Mouse (Mus musculus) heart, adult 8-10 months (tissue): ENCODE data around the gene Ppp1r1c. TPM values are rescaled to one million over a fixed set of nuclear protein-coding genes. Genes with fewer than 3 reads are reported as not detected.
A peak's percentile ranks its signal among the peaks of the same experiment; 100 is the strongest.
"Not testable (repeated sequence)": the region's sequence is repeated elsewhere in the genome, so short reads cannot be mapped to it uniquely, and the experiment has no call there.

Experiments
- DNase-seq: peaks from one replicate; pipeline ENCODE4 v3.0.0; 2022; ENCODE audit warnings: low spot score
- total RNA-seq, 4 experiments: library from RNA; stranded (reverse); gene quantifications; 2 replicates each; pipeline ENCODE4 v1.2.4; 2022

Ppp1r1c gene
- total RNA-seq, 4 experiments from 2014 or later = 0.44 to 2.7 (median 1.2) TPM

DNA sequence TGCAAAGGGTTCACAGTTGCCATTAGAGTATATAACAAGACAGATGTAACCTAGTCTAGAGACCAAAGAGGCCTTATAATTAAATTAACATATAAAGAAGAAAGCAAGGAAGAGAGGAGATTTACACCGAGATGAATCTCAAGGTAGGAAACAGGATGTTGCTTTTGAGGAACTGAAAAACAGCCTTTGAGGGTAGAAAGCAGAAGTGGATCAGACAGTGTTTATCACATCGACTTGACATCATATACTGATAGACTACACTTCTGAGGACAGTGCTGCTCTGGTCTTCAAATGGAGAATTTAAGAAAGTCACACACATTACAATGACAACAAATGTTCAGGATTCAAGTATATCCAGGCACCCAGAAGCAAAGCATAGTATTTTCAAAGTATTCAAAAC lies 34.4 kb downstream of the Ppp1r1c start:
- no peak for DNase-seq

DNA sequence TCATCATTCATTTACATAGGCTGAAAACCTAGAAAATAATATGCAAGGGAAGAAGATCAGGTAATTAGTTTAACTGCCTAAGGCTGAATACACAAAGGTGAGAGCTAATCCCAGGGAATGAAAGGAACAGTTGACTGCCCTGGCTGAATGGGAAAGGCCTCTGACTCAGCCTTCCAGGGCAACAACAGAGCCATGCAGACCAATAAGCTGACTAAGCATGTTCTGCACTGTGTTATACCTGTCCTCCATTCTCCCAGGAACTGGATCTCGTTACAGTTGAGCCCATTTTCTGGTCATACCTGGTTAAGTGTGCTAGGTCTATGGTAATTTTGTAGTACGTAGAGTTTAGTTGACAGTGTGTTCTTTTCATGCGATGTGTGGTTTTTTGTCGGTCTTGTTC lies 36.6 kb downstream of the Ppp1r1c start:
- no peak for DNase-seq

DNA sequence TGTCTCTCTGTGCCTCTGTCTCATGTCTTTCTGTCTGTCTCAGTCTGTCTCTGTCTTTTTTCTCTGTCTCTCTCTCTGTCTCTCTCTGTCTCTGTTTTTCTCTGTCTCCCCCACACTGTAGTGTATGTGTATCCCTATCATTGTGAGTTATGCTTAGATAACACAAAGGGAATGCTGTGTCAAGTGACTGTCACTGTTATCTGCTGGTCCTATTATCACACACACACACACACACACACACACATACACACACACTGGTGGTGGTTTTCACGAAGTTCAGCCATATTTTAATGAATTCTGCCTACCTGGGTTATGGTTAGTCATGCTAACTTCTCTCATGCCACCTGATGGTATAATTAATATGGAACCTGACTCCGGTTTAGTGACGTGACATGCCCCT lies 44.1 kb downstream of the Ppp1r1c start:
- DNase-seq = no peak

DNA sequence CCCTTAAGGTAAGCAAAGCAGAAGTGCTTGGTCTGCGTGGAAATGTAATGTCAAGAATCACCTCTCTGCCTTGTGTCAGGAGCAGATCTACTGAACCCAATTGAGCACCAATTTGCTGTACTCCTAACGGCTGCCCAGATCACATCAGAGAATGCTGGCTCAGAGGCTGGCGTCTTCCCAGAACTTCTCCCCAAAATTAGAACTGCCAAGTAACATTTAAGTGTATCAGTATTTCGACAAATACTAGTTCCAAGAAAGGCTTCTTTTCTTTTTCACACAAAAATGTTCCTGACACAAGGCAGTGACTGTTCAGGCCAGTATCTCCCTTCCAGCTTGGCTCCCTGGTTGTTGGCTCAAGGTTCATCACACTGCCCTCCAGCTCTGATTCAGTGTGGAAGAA lies 52.4 kb downstream of the Ppp1r1c start:
- DNase-seq = no peak

DNA sequence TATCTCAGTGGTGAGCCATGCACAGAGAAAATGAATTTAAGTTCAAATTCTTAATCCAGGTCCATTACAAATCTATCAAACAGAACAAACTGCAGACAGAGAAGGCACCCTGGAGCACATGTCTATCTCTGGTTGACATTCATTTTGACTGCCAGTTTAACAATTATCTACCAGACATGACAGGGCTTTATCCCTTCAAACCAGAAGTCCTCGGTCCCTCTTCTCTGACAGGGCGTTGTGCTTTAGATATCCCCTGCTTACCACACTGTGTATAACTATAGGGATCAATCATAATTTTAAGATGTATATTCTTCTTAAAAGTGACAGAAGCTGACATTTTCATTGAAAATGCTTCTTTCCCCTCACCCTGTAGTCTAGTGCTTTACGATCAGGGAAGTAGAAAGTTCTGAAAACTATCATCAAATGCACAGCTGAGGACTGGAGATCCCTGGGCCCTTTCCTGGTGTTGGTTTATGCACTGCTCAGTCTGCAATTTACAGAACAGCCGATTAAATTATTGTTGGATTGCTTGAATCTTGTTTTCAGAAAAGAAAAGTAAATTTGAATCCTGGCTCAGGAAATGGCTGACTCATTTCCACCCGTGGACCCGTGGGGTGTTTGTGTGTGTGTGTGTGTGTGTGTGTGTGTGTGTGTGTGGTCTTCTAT lies 55.3 kb downstream of the Ppp1r1c start:
- no peak for DNase-seq

DNA sequence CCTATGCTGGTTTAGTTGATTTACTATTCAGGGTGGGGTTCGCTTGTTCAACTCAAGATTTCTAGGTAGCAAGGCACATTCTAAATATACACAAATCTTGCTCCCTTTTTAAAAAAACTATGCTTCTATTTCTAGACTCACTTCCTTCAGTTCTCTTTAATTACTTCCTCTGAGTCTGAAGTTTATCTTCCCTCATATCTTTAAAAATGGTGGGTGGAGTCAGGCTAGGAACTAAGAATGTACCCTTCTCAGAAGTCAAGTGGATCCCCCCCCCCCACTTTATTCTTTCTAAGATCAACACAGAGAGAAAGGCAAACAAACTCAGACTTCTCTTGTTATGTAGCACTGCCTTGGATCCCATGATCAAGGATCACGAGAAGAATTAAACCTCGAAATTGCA lies 57.5 kb downstream of the Ppp1r1c start:
- no peak for DNase-seq

DNA sequence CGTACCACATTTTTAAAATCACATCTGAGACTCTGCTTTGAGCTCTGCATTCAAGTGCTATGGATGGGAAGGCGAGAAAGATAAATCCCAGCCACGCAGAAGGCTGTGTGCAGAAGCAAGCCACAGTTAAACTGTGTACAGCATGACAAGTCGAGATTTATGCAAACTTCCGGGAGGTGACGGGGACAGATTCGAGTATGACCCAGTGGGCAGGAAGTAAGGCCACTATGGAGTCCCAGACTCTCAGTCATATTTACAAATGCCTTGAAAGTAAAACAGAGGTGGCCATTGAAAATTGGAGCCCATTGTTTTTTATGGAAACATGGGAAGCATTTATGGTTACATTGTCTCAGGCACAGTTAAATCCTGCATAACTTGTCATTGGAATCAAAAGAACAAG lies 58.1 kb downstream of the Ppp1r1c start:
- DNase-seq = no peak

DNA sequence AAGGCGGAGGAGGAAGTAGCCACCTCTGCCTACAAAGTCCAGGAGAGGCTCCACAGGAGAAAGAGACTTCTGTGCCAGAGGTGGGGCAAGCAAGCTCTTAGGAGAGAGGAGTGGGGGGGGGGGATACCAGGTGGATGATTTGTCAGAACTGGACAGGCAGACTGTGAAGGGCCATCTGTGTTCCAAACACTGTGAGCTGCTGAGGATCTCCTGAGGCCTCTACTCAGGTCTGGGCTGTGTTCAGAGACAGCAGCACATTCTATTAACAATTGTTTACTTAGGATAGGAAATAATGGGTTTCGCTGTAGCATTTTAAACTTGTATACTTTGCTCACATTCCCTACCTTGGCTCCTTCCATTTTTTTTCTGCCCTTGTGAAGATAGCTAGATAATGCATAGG lies 61.0 kb downstream of the Ppp1r1c start:
- no peak for DNase-seq

DNA sequence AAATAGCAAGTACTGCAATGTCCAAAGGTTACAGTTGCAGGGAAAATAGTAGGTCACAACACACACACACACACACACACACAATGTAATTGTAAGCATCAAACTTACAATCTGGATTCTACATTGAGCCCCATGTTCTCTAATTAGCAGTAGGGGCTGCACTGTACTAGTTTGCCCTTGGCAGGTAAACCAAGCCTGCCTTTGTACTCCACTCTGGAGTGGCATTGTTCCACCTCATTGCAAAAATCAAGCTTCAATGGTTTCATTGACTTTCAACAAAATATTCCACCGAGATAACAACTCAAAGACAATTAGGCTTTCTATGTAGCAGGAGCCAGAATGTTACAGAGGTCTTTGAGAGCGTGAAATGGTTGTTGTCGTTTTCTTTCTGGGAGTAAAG lies 62.7 kb downstream of the Ppp1r1c start:
- no peak for DNase-seq

DNA sequence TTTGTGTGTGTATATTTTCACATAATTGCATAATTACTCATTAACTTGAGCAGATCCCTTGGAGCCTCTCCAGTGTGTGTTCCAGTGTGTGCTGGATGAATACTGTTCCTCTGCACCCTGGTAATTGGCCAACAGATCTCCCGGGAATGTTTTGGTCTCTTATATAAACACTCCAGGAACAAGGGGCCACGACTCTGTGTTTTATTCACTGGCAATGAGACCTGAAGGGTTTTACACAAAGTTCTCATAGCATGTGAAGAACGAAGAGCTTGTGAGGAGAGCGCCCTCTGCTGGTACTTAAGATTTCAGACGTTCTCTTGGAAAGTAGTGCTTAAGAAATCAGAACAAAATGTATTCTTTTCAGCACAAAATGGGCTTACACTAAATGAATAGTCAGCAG lies 66.8 kb downstream of the Ppp1r1c start:
- DNase-seq = peak; percentile 72

DNA sequence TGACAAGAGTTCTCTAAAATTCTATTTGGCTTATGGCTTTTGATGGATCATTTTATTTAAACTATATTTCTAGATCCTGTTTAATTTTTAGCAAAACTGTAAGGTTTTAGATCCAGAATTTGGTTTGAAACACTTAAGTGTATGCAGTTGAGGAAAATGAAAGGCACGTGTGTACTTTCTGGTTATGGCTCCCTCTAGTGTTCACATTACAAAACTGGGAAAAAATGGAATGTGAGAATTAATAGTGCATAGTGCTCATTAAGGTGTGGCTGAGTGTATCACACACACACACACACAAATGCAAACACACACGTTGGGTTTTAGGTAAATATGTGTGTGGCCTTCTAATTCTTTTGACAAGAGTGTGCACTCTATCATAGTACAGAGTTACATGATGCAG lies 70.2 kb downstream of the Ppp1r1c start:
- DNase-seq = no peak

DNA sequence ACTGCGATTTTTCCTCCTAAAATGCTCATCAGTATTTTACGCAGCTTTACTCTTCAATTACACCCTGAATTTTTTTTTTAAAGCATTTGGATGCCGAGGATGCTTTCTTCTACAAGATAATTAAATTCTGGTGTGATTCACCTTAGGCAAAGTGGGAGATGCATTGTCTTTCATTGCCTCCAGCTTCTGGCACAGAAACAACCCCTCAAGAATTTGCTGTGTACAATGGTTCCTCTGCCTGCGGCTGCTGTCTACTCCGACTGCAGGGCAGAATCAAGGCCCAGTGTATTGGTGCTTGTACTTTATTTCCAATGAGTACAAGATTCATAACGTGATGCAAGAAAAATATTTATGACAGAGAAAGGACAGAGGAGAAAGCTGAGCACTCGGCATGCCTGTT lies 73.2 kb downstream of the Ppp1r1c start:
- DNase-seq = no peak

DNA sequence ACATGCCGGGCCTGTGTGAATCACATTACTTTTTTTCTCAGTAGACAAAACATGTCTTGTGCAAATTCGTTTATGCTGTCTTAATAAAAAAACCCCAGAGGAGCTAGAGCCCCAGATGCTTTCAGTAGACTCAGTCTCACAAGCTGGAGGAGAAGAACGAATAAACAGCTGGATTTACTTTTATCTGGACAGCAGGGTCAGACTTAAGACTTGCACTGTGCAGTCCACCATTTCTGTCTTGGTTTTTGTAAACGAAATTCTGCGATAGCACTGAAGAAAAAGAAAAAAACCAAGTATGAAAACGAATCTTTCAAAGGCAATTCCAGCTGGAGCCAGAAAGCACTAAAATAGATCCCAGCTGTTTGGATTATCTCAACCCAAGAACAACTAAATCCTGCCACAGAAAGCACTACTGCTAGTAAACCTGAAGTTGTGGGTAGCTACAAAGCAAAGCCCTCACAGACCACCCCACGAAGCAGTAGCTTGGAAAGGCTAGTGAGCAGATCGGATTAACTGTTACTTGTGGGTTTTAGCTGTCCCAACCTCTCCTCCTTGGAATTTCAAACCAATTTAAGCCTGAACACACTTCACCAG lies 78.1 kb downstream of the Ppp1r1c start:
- peak; percentile 7 for DNase-seq

DNA sequence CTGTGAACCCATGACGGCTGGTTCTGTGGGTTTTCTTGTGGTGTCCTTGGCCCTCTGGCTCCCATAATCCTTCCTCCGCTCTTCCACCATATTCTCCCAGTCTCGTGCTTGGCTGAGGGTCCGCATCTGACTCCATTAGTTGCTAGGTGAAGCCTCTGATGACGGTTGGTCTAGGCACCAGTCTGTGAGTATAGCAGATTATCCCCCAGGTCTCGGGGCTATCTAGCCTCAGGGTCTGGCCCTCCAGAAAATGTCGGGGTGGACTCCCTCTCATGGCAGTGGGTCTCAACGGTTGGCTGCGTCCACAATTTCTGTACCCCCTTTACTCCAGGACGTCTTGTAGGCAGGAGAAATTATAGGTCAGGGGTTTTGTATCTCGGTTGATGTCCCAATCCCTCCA lies 78.9 kb downstream of the Ppp1r1c start:
- no peak for DNase-seq

DNA sequence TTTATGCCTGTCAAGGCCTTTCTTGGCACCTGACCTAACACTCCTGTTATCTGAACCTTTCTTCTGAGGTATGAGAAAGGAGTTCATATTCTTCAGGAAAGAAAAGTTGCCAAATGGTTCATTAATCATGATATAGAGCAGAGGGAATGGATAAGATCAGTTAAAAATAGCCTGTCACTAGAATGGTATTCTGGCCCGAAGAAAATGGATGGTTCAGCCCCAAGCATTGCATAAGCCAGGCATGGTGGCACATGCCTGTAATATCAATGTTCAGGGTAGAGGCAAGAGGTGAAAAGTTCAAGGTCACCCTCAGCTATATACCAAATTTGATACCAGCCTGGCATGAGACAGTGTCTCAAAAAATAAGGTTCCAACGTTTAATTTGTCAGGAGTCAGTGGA lies 85.6 kb downstream of the Ppp1r1c start:
- no peak for DNase-seq

DNA sequence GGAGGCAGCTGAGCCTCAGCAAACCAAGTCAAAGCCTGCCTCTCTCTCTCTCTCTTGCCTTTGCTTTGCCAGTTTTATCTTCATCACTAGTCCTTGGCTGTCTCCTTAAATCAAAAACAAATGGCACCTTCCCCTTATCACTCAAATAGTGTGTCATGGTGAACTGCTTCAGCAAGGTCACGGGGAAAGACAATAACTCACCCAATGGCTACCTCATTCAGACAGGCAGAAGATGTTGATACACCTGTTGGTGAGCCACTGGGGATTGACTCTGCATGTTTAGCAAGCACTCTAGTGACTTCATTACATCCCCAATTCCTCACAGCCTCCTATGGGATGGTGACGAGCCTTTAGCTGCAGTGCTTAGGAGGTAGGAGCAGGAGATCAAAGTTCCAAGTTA lies 89.9 kb downstream of the Ppp1r1c start:
- DNase-seq = no peak

DNA sequence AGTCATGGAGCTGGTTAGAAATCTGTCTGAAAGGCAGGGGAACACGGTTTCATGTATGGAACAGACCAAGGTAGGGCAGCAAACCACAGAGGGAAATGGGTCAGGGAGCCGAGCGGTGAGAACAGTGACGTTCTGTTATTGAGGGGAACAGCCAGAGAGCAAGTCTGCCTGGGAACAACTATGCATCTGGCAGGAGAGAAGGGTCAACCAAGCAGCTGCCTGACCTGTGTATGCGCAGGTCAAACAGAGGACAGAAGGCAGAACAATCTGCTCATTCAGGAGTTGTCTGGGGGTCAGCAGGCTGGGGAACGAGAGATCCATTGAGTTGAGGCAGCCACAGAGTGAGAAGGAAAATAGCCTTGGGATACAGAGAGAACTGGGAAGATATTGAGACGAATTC lies 91.0 kb downstream of the Ppp1r1c start:
- no peak for DNase-seq

DNA sequence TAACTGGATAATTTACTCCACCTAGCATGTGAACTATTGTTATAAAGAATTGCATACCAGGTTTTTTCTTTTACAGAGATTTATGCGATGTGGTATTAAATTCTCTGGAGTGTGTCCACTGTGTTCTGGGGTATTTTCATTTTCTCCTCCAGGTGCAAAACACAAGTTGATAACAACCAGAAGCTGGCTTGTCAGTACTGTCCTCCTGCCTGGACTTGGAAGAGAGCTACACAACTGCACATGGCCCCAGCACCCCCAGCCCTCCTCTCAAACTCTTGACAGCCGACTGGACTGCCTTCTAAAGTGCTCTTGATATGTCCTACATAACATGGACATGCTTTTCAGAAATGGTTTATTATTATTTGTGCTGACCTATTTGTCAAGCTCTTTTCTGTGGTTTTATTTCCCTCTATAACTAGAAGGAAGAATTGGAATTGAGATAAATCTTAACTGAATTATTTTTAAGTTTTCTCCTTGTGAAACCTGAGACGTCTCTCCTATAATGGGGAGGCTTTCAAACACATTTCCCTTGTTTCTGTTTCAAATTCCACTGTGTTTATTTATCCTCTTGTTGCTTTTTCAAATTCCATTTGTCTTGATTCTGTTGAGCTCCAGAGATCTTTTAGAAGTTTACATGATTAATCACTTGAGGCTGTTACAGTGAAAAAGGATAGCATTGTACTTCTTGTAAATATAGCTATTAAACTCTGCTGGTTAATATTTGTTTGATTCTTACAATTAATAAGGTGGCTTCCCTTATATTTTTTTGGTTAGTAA lies 108.3 kb downstream of the Ppp1r1c start:
- DNase-seq = no peak

DNA sequence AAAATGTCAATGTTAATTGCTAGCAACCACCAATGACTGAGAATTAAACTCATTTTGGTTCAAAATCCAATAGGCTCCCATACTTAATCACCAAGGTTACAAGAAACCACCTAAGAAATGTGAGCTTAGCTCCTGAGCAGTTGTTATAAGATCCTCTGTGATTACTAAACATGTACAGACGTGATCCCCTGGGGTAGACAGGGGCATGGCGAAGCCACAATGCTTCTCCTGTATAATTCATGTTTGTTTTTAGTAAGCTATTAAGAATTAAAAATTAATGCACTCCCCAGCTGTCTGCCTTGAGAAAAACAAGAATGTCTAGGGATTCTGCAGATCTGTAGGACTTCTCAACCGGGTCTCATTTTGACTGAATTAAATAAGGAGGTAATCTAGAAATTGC lies 112.0 kb downstream of the Ppp1r1c start:
- no peak for DNase-seq

DNA sequence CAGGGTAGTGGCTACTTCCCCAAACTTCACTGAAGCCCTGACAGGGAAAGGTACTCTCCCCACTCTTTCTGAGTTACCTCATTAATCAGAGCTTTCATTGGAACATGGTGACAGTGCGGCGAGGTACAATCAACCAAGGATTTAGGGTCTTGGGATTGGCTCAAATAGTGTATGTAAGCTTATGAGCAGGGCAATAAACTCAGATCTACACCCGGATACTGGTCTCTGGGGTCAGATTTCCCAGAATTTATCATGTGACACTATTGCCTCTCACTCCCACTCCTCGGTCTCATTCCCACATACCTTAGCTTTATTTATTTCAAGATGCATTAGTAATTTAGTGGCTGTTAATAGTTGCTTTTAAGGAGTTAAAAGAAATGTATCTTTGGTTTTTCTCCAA lies 118.3 kb downstream of the Ppp1r1c start:
- DNase-seq = no peak

DNA sequence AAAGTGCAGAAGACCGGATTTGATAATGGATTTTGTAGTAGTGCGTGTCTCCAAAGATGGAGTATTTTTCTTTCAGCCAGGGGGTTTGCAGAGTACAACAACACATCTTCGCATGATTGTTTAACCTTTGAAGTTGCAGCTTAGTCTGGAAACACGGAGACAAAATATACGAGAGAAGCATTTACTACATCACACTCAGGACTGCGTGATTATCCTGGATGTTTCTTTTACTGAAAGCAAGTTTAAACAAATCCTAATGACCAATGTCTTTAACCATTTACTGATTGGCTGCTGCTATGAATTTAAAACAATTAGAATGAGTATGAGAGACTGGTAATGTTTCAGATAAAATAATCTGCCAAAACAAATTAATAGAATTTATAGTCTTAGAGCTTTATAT lies 131.5 kb downstream of the Ppp1r1c start:
- no peak for DNase-seq

DNA sequence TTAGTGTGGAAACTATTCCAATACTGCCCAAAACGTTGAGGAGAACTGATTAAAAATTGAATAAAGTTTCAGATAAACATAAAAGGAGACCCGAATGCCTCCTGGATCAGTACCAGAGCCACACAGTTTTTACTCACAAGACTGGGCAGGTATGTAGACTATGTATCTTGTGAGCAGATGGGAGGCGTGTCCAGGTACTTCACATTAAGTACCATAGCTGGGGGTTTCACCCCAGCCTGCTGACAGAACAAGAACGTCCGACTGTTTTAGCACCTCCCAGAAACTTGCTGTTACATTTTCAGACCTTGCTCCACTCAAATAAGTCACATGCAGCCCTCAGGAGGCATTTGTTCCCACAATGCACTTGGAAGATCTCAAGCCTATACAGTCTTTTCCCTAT lies 131.9 kb downstream of the Ppp1r1c start:
- no peak for DNase-seq

DNA sequence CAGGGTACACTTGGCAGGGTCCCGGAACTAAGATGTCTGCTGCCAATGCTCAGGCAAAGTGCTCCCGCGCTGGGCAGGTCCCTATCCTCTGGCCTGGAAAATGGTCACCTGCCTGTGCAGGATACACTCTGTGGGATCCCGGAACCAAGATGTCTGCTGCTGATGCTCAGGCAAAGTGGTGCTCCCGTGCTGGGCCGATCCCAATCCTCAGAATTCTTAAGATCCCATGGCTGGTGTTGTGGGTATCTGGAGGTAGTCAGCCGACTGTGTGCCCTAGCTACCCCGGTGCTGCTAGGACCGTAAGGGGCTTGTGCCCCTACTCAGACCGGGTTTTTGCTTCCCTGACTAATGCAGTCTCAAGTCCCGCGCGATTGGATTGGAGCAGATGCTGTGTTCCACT lies 139.8 kb downstream of the Ppp1r1c start:
- DNase-seq = not testable (repeated sequence)
